In the genomic region with DNA sequence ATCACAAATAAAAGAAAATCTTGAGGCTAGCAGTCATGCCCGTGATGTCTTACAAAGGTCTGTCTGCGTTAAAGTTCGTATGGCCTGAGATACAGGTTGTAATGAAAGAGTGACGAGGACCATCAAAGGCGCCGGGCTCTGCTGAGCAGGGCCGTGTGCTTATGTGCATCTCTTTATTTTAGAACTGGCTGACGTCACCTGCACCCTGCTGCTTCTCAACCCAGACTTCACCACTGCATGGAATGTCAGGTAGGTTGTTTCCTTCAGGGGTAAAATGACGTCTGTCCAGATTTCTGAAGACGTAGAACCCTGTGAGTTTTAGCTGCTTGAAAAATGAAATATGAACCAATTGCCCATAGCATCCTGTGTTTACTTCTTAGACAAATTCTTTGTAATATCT, we compare ENCODE assay signal across 35 mouse cellular contexts. TPM values are rescaled to one million over a fixed set of nuclear protein-coding genes. Genes with fewer than 3 reads are reported as not detected.
"Had no signal": no experiment of that assay in that cellular context is flagged by ENCODE, and none has a peak within 500 bp of the region (broad histone marks: within the 10 kb centered on the region; RNA-seq: fewer than 3 reads in every experiment).

No protein-coding gene starts in this region.

- H3K4me2 ChIP-seq: heart, embryonic 12.5 days; hindbrain, embryonic 12.5 days; hindbrain, embryonic 14.5 days; intestine, embryonic 15.5 days; limb, embryonic 12.5 days; liver, embryonic 11.5 days; liver, embryonic 13.5 days; liver, embryonic 15.5 days had no signal

- ATAC-seq: hindbrain, embryonic 16.5 days; inflammation-experienced regulatory T-cells, adult 6 months; intestine, embryonic 15.5 days; intestine, postnatal 0 days; liver, postnatal 0 days had no signal

- DNase-seq: gastrocnemius, postnatal 10 days; gastrocnemius, postnatal 25 days; heart, adult 18-20 months; heart, postnatal 10 days; heart, postnatal 4 days; kidney, adult 18-20 months; kidney, adult 8-10 months; kidney, postnatal 10 days; kidney, postnatal 25 days; kidney, postnatal 4 days; liver; liver, embryonic 13.5 days; liver, postnatal 0 days had no signal

- H3K27me3 ChIP-seq: heart, embryonic 12.5 days; hindbrain, embryonic 12.5 days; intestine, embryonic 15.5 days; limb, embryonic 12.5 days; liver, embryonic 13.5 days; liver, embryonic 15.5 days had no signal

- H3K4me3 ChIP-seq: heart, embryonic 10.5 days; heart, embryonic 12.5 days; hindbrain, embryonic 10.5 days; hindbrain, embryonic 12.5 days; intestine, embryonic 15.5 days; layer of hippocampus, adult 2 months; left cerebral cortex, adult 2 months; limb, embryonic 10.5 days; limb, embryonic 12.5 days; liver, embryonic 13.5 days; liver, embryonic 15.5 days had no signal

- H3K9me3 ChIP-seq: heart, embryonic 10.5 days; heart, embryonic 12.5 days; hindbrain, embryonic 10.5 days; hindbrain, embryonic 12.5 days; intestine, embryonic 15.5 days; limb, embryonic 10.5 days; limb, embryonic 12.5 days; liver, embryonic 13.5 days; liver, embryonic 15.5 days had no signal

- H3K27ac ChIP-seq: heart, embryonic 10.5 days; hindbrain, embryonic 10.5 days; hindbrain, embryonic 12.5 days; hindbrain, embryonic 14.5 days; intestine, embryonic 15.5 days; layer of hippocampus, adult 2 months; left cerebral cortex, adult 2 months; limb, embryonic 10.5 days; limb, embryonic 12.5 days; liver, embryonic 13.5 days; liver, embryonic 15.5 days had no signal

- H3K4me1 ChIP-seq: hindbrain, embryonic 12.5 days; intestine, embryonic 15.5 days; limb, embryonic 10.5 days; limb, embryonic 12.5 days; liver, embryonic 13.5 days; liver, embryonic 15.5 days had no signal

- H3K9ac ChIP-seq: heart, embryonic 12.5 days; hindbrain, embryonic 12.5 days; hindbrain, embryonic 14.5 days; intestine, embryonic 15.5 days; limb, embryonic 12.5 days; liver, embryonic 13.5 days; liver, embryonic 15.5 days; liver, postnatal 0 days had no signal

RNA-seq across cellular contexts. Expression of a gene that starts 50.3 kb away (rescaled TPM):
- total RNA-seq: gastrocnemius, postnatal 10 days; gastrocnemius, postnatal 25 days; gastrocnemius, postnatal 4 days; granulocyte monocyte progenitor cell, adult 5-6 weeks; heart, adult 18-20 months; heart, adult 8-10 months; heart, postnatal 10 days; heart, postnatal 25 days; heart, postnatal 4 days had no signal
- polyA plus RNA-seq: heart, embryonic 10.5 days; heart, embryonic 12.5 days; heart, embryonic 14.5 days; inflammation-experienced regulatory T-cells, adult 6 months; intestine, embryonic 15.5 days; kidney, embryonic 14.5 days; limb, embryonic 10.5 days; limb, embryonic 12.5 days; limb, embryonic 14.5 days; liver, embryonic 11.5 days; liver, embryonic 13.5 days; liver, embryonic 15.5 days; liver, postnatal 0 days had no signal
